Mouse (Mus musculus): ENCODE measurements around the gene 1700056E22Rik.
A peak's percentile ranks its signal among the peaks of the same experiment; 100 is the strongest.

1700056E22Rik gene

GRCm38 (mm10) chr1:184051286-184051685 is 17.2 kb upstream of the 1700056E22Rik start:
- DNase-seq (ENCODE audit: low read depth): no peak

GRCm38 (mm10) chr1:184048675-184049418 is 14.7 kb upstream of the 1700056E22Rik start:
- DNase-seq (ENCODE audit: low read depth): no peak

DNA sequence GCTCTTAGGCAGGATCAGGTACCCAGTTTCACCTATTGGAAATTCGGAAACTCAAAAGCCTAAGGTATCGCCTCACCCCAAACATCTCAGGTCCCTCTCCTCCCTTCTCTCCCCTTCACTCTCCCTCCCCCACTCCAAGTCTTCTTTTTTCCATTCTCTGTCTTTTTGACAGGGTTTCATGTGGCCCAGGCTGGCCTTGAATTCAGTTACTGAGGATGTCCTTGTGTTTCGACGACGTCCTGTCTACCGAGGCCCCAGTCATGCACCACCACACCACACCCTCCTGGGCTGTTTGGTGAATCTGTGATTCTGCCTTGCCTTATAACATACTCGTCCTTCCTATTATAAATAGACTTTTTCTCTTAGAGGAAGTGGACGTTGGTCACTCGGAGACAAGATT is 13.7 kb upstream of the 1700056E22Rik start:
- DNase-seq (ENCODE audit: low read depth): no peak

DNA sequence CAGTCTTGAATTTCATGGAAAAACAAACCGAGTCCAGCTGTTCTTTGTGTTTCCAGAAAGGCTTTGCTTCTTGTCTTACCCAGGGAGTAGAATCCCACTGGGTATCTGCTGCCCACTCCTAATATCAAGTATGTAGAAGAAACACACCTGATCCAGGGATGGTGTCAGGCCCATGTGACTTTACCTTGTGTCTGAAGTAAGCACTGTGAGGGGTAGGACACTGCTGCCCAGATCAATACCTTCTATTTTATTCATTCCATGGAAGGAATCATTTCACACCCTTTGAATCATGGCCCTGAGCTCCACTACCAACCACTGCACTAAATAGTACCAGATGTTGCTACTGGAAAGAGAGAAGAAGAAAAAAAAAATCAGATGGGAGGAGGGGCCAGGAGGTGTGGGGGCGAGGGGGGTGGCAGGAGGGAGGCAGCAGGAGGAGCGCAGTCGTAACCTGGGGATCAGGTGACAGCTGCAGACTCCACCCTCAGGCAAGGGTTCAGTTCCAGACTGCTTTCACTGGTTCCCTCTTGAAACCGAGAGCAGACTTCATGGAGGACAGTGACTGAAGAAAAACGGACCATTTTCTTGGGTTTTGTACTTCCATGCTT is 12.1 kb upstream of the 1700056E22Rik start:
- DNase-seq (ENCODE audit: low read depth): no peak

DNA sequence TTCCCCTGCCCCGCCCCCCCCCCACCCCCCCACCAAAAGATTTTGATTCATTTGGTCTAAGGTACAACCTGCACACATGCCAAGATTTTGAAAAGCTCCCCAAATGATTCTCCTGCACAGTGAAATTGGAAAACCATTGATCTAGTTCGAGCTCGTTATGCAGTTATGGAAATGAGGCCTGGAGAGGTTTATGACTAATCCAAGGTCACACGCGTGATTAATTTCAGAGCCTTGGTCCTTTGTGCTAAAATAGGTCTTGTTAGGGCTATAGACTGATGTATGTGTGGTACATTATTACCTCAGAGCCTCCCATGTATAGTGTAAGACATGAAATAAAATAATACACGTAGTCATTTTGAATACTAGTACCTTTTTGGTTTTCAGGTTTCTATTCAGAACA is 9.3 kb upstream of the 1700056E22Rik start:
- DNase-seq (ENCODE audit: low read depth): no peak

DNA sequence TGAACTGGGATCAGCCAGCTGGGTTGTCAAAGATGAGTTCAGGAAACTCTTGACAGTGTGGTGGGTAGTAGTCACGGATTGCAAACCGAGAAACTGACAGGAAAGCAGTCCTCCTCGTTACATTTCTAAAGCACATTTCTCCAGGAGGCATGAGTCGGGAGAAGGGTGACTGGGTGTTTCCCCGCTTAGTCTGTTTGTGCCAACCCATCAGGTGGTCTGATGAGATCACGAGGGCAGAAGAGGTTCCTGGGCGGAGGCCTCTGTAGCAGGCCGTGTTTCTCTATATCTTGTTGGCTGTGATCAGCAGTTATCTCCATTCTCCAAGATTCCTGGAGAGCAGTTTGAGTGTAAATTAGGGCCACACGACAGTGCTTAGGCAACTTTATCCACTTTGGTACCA is 8.6 kb upstream of the 1700056E22Rik start:
- DNase-seq (ENCODE audit: low read depth): no peak

DNA sequence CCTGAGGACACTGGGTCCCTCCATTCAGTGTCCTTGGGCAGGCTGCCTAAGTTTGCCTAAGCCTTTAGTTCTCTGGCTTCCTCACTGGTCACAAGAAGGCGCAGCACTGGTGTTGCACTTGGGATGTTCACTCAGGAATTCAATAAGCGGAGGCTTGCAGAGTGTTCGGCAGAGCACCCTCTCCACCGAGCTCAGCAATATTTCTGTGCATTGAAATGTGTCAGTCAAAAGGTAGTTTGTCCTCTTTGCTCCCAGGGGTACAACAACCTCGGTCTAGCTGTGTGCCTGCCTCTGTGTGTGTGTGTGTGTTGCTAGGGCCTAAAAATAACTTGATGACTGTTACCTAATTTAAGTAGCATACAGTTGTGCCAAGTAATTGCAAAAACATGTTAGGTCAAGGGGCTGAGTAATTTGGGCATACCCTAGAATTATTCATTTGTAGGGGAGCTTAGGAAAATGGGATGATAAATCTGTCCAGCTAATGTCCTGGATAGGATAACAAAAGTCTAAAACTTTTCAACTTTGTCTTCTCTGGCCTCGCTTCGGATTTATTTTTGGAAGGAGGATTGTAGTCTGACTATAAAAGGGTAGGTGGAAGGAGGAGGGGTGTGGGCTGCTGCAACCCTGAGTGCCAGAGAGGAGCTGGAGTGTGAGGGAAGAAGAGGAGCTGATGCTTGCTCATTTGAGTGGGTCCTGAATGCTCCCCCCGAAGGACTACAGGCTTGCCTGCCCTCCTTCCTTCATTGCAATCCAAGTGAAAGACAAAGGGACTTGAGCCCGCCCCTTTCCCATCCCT is 7.9 kb upstream of the 1700056E22Rik start:
- no peak for DNase-seq (ENCODE audit: low read depth)

DNA sequence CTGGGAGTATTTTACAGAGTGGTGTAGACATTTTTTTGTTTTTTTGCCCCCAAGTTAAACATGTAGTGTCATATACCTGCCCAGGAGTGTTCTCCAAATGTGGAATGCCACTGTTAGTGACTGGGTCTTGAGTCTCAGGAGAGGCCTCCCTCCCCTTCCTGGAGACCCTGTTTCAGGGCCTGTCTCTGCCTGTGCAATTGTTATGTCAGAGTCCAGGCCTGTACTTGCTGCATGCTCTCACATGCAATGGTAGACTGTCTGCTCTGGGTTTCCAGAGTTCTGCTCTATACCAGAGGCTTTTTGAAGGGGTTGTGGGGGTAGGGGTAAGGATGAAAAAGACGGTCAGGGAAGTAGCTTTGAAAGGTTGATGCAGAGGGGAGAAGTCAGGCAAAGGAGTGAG is 6.8 kb upstream of the 1700056E22Rik start:
- no peak for DNase-seq (ENCODE audit: low read depth)

- DNase-seq (ENCODE audit: low read depth): no peak
Observed at GRCm38 (mm10) chr1:184040181-184040580, 6.1 kb upstream of the 1700056E22Rik start.

DNA sequence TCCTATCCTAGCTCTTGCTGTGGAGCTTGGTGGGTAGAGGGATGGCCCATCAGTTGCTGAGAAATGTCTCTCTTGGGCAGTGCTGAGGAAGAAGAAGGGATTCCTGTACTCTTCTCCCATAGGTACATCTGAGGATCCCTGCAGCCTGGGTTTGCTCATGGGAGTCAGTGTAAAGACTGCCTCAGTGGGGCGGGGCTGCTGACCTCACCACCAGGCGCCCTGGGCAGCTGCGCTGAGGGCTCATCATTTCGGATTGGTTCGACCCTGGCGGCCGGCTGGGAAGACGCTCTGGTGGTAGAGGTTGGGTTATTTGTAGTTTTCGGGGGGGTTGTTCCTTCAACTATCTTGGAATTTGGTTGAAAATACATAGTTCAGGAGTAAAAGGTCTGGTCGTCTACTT is 5.2 kb upstream of the 1700056E22Rik start:
- DNase-seq (ENCODE audit: low read depth): no peak

- DNase-seq (ENCODE audit: low read depth): no peak
Observed at GRCm38 (mm10) chr1:184037802-184038201, 3.7 kb upstream of the 1700056E22Rik start.

- DNase-seq (ENCODE audit: low read depth): no peak
Observed at GRCm38 (mm10) chr1:184035346-184035903, 1.3 kb upstream of the 1700056E22Rik start.

DNA sequence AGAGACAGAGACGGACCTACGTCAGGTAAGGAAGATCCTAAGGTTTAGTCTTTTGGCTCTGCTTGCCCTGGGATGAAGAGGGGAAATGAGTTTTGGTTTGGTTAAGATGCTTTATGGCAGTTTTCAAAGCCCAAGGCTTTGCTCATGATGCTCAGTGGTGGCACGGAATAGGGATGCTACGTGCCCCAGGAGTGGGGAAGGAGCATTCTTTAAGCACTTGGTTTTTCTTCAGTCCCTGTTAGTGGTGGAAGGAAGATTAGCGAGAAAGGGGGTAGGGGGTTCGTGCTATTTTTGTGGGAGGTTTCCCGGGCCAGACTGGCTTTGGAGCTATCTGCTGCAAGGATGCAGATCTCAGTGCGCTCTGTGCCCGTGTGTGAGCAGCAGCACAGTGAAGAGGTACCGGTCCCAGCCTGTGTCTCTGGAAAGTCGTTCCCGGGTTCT is 660 bp upstream of the 1700056E22Rik start:
- no peak for DNase-seq (ENCODE audit: low read depth)

- peak; percentile 26 for DNase-seq (ENCODE audit: low read depth)
Observed at GRCm38 (mm10) chr1:184033390-184034010, 601 bp downstream of the 1700056E22Rik start.

GRCm38 (mm10) chr1:184032682-184033389 is 1.3 kb downstream of the 1700056E22Rik start:
- no peak for DNase-seq (ENCODE audit: low read depth)

DNA sequence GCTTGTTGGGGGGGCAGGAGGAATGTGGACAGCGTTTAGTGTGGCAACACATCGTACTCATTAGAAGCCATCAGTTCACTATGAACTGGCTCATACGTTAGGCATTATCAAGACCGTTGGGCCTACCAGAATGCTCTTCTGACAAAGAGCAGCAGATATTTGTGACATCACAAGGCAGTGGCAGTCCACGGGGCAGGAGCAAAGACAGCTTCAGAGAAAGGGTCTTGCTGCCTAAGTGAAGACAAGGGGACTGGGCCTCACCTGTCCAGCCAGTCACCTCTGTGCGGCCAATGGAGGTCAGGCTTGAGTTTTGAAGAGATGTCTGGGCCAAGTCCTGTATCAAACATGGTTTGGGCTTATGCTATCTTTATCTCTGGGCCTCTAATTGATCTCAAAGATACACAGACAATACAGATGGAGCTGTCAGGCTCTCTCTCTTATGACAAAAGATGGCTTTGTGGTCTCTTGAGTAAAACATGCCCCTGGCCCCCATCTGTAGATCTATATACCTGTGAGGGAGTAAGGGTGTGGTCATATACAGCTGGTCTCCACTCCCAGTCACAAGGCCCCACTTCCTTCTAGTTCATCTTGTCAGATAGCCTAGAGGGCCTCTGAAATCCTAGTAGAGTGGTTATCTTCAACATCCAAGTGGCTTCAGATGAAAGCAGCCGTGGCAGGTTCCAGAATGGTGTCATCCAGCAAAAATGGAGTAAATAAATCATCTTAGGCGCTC is 3.9 kb downstream of the 1700056E22Rik start:
- DNase-seq (ENCODE audit: low read depth): no peak

DNA sequence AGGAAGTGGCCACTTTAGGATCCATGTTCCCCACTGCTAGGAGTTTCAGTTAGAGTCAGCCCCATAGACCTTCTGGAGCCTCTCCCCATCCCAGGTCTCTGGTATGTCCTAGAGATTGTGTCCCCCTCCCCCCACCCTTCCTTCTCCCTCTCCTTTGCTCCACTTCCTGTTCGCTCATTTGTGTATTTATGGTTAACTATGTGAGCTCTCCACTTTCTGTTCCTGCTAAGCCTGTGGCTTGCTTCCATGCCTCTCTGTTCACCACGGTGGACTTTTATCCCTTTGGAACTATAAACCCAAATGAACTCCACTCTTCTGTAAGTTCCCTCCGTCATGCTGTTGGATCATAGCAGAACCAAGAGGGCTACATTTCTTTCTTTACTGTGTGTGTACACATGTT is 7.1 kb downstream of the 1700056E22Rik start:
- DNase-seq (ENCODE audit: low read depth): no peak

DNA sequence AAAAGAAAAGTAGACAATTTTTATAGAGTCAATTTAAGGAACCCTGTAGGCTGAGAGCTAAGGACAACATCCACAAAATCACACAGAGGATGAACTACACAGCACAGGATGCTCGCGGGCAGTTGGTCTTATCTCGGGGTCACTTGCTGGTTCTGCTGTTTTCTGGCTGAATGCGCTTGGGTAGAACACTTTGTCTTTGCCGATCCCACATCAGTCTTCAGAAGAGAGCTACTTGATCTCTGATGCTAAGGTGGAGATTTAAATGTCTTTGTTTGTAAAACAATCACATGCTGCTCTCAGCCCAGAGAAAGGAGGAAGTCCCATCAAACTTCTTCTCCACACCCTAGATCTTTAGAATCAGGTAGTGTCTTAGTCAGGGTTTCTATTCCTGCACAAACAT is 9.0 kb downstream of the 1700056E22Rik start:
- DNase-seq (ENCODE audit: low read depth): no peak

- DNase-seq (ENCODE audit: low read depth): no peak
Observed at GRCm38 (mm10) chr1:184024631-184025030, 9.5 kb downstream of the 1700056E22Rik start.

DNA sequence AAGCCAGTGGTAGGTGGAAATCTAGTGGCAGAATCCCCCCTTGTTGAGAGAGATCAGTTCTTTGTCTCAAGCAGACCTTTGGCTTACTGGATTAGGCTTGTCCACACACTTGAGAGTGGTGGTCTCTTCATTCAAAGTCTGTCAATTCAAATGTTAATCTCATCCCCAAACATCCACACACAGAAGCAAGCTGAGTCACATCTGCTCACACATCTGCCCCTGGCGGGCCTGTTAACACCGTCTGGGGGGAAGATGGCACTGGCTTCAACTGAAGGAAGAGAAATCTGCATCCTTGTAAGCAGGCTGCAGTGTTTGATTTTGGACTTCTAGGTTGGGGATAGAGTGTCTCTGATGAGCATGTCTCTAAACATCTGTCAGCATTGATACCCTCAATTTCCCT is 10.1 kb downstream of the 1700056E22Rik start:
- DNase-seq (ENCODE audit: low read depth): no peak

GRCm38 (mm10) chr1:184019722-184020107 is 14.4 kb downstream of the 1700056E22Rik start:
- DNase-seq (ENCODE audit: low read depth): no peak

All from c-Kit-positive CD71-negative TER-119-negative erythroid progenitor cells, embryonic 14.5 days (primary cell).